Comparison of ENCODE assay signal across 12 mouse cellular contexts in genomic region chr8:46595593-46595992, GRCm38 (mm10). TPM values are rescaled to one million over a fixed set of nuclear protein-coding genes. Genes with fewer than 3 reads are reported as not detected.
DNase-seq lines count a peak whose midpoint lies in the region; TF ChIP-seq lines count a peak whose summit lies in the region.
"Had no signal": no experiment of that assay in that cellular context is flagged by ENCODE, and none has a peak within 500 bp of the region (broad histone marks: within the 10 kb centered on the region; RNA-seq: fewer than 3 reads in every experiment).

No protein-coding gene starts in this region.

- peaks cover 28% of the 10 kb centered on the region for H3K4me1 ChIP-seq in bone marrow macrophage, adult 2 months (ENCODE audit: control insufficient read depth, insufficient read depth, low read length)
- peaks cover 76% of the 10 kb centered on the region for H3K4me1 ChIP-seq in megakaryocyte, embryonic 14.5 days
- H3K4me1 ChIP-seq in hindbrain, embryonic 10.5 days (replicated peaks): no peaks in the 10 kb centered on the region
- H3K4me1 ChIP-seq: lung, embryonic 15.5 days; neural tube, embryonic 12.5 days had no signal

- TF ChIP-seq CTCF in bone marrow macrophage, adult 2 months (IDR thresholded peaks at IDR 0.05; ENCODE audit: low read depth, low read length): no peak

- 90% methylated on average over 2 of the region's 2 CpGs for WGBS in hindbrain, embryonic 10.5 days

- no peaks in the 10 kb centered on the region for H3K9me3 ChIP-seq in megakaryocyte, embryonic 14.5 days
- no peaks in the 10 kb centered on the region for H3K9me3 ChIP-seq in hindbrain, embryonic 10.5 days
- H3K9me3 ChIP-seq: lung, embryonic 15.5 days; neural tube, embryonic 12.5 days had no signal

- TF ChIP-seq POLR2A in bone marrow macrophage, adult 2 months (IDR thresholded peaks at IDR 0.05; ENCODE audit: borderline replicate concordance, low read depth, low read length): no peak

- DNase-seq in cerebellum, postnatal 10 days: peak; percentile 39 to 53
- no peak for DNase-seq in cerebellum, adult 11 months
- DNase-seq in left cerebral cortex, postnatal 25 days (ENCODE audit: low spot score in 2 of 2): peak; percentile 8 to 11
- DNase-seq in left cerebral cortex, adult 18-20 months (ENCODE audit: low spot score in 2 of 2): no peak
- no peak for DNase-seq in thymus, adult 18-20 months
- no peak for DNase-seq in hindbrain, embryonic 10.5 days (ENCODE audit: low spot score)
- DNase-seq: cerebellum, adult 9-11 months had no signal

- intact Hi-C loops in left cerebral cortex, postnatal 25 days (cut with DNase I): no loop called here

- H3K36me3 ChIP-seq in megakaryocyte, embryonic 14.5 days (replicated peaks; ENCODE audit: low read length): peaks cover 56% of the 10 kb centered on the region
- H3K36me3 ChIP-seq in hindbrain, embryonic 10.5 days: peaks cover 8% of the 10 kb centered on the region; the same call in 1 of the 2 replicates
- H3K36me3 ChIP-seq: neural tube, embryonic 12.5 days had no signal

- H3K27me3 ChIP-seq in megakaryocyte, embryonic 14.5 days (replicated peaks): no peaks in the 10 kb centered on the region
- H3K27me3 ChIP-seq in hindbrain, embryonic 10.5 days (ENCODE audit: insufficient read depth, poor library complexity, severe bottlenecking): no peaks in the 10 kb centered on the region
- H3K27me3 ChIP-seq: lung, embryonic 15.5 days; neural tube, embryonic 12.5 days had no signal

- H3K27ac ChIP-seq in bone marrow macrophage, adult 2 months (ENCODE audit: insufficient read depth, low read depth, low read length): peak overlapping the region; percentile 79
- H3K27ac ChIP-seq in hindbrain, embryonic 10.5 days: no peak overlapping the region
- H3K27ac ChIP-seq: heart, adult 2 months; lung, embryonic 15.5 days; neural tube, embryonic 12.5 days had no signal

- no peak overlapping the region for H3K4me3 ChIP-seq in bone marrow macrophage, adult 2 months (ENCODE audit: insufficient read depth, low read length)
- peak overlapping the region; percentile 70 for H3K4me3 ChIP-seq in megakaryocyte, embryonic 14.5 days (replicated peaks)
- H3K4me3 ChIP-seq in hindbrain, embryonic 10.5 days: no peak overlapping the region
- H3K4me3 ChIP-seq: heart, adult 2 months; lung, embryonic 15.5 days; neural tube, embryonic 12.5 days had no signal

RNA-seq across cellular contexts. Expression of gene Primpol, which starts 21.4 kb away (rescaled TPM):
- 1 to 10 TPM; 3.6 to 4.3 TPM for total RNA-seq in left cerebral cortex, postnatal 25 days (2021)
- total RNA-seq in left cerebral cortex, adult 18-20 months (2021): 1 to 10 TPM; 3.2 to 3.4 TPM
- polyA plus RNA-seq in bone marrow macrophage, adult 2 months (2012; ENCODE audit: insufficient read depth, insufficient read length, missing spikeins): 16.6 and 21.3 TPM in 2 replicates
- 0.03 TPM in 1 of 2 replicates, not detected in the other for polyA plus RNA-seq in megakaryocyte, embryonic 14.5 days (2012; ENCODE audit: insufficient read depth, low replicate concordance)
- 8.2 and 8.4 TPM in 2 replicates for polyA plus RNA-seq in hindbrain, embryonic 10.5 days (2016; fragmentation: Nextera tagmentation; extraction: Ambion mirVana)

RNA-seq across cellular contexts. Expression of gene Casp3, which starts 21.5 kb away (rescaled TPM):
- 10 to 100 TPM; 14.5 to 17.3 TPM for total RNA-seq in left cerebral cortex, postnatal 25 days (2021)
- 10 to 100 TPM; 12.7 to 13.2 TPM for total RNA-seq in left cerebral cortex, adult 18-20 months (2021)
- 36.5 and 37.3 TPM in 2 replicates for polyA plus RNA-seq in bone marrow macrophage, adult 2 months (2012; ENCODE audit: insufficient read depth, insufficient read length, missing spikeins)
- polyA plus RNA-seq in megakaryocyte, embryonic 14.5 days (2012; ENCODE audit: insufficient read depth, low replicate concordance): 5.7 and 12.1 TPM in 2 replicates
- 130 and 144 TPM in 2 replicates for polyA plus RNA-seq in hindbrain, embryonic 10.5 days (2016; fragmentation: Nextera tagmentation; extraction: Ambion mirVana)

RNA-seq across cellular contexts. Expression of gene Cenpu, which starts 43.8 kb away (rescaled TPM):
- 1 to 10 TPM; 1.9 to 2.9 TPM for total RNA-seq in left cerebral cortex, postnatal 25 days (2021)
- total RNA-seq in left cerebral cortex, adult 18-20 months (2021): 1 to 10 TPM; 2.6 TPM
- 15.1 and 16.7 TPM in 2 replicates for polyA plus RNA-seq in bone marrow macrophage, adult 2 months (2012; ENCODE audit: insufficient read depth, insufficient read length, missing spikeins)
- 4.8 and 6.3 TPM in 2 replicates for polyA plus RNA-seq in megakaryocyte, embryonic 14.5 days (2012; ENCODE audit: insufficient read depth, low replicate concordance)
- polyA plus RNA-seq in hindbrain, embryonic 10.5 days (2016; fragmentation: Nextera tagmentation; extraction: Ambion mirVana): 26.7 and 30.0 TPM in 2 replicates

Comparison
In these comparisons a context has a peak if more than half of its experiments do, and no peak if none do; other contexts are left out.
1. DNase-seq: peak in cerebellum, postnatal 10 days (2 of 2) and left cerebral cortex, postnatal 25 days (2 of 2); none in cerebellum, adult 11 months (single experiment), left cerebral cortex, adult 18-20 months (0 of 2), thymus, adult 18-20 months (0 of 2) and hindbrain, embryonic 10.5 days (single experiment).